Mouse (Mus musculus): ENCODE results near the gene Glp2r. TPM values are rescaled to one million over a fixed set of nuclear protein-coding genes. Genes with fewer than 3 reads are reported as not detected.

Gene Glp2r
- 1 to 10 TPM; 1.4 to 2.0 (median 1.8) TPM for total RNA-seq (2022)

GRCm38 (mm10) chr11:67771053-67771452 lies at the start of gene Glp2r:
Glp2r (minus strand) TSS chr11:67771153.
- DNase-seq (ENCODE audit: low spot score in 2 of 2), result no peak

GRCm38 (mm10) chr11:67820221-67820620 lies 49.3 kb upstream of the Glp2r start:
- DNase-seq (ENCODE audit: low spot score in 2 of 2), result no peak

- no peak for DNase-seq (ENCODE audit: low spot score in 2 of 2)
Measured at GRCm38 (mm10) chr11:67819604-67820003, 48.7 kb upstream of the Glp2r start.

- no peak for DNase-seq (ENCODE audit: low spot score in 2 of 2)
Measured at GRCm38 (mm10) chr11:67811535-67811934, 40.6 kb upstream of the Glp2r start.

- no peak for DNase-seq (ENCODE audit: low spot score in 2 of 2)
Measured at GRCm38 (mm10) chr11:67808051-67808450, 37.1 kb upstream of the Glp2r start.

GRCm38 (mm10) chr11:67806832-67807597 lies 36.1 kb upstream of the Glp2r start:
- no peak for DNase-seq (ENCODE audit: low spot score in 2 of 2)

- no peak for DNase-seq (ENCODE audit: low spot score in 2 of 2)
Measured at GRCm38 (mm10) chr11:67805538-67805937, 34.6 kb upstream of the Glp2r start.

- no peak for DNase-seq (ENCODE audit: low spot score in 2 of 2)
Measured at GRCm38 (mm10) chr11:67801169-67801568, 30.2 kb upstream of the Glp2r start.

GRCm38 (mm10) chr11:67800130-67800723 lies 29.3 kb upstream of the Glp2r start:
- no peak for DNase-seq (ENCODE audit: low spot score in 2 of 2)

GRCm38 (mm10) chr11:67797931-67798330 lies 27.0 kb upstream of the Glp2r start, which contains the start of gene Dhrs7c:
Dhrs7c (plus strand) TSS chr11:67798187.
- DNase-seq (ENCODE audit: low spot score in 2 of 2), result no peak

- DNase-seq (ENCODE audit: low spot score in 2 of 2), result no peak
Measured at GRCm38 (mm10) chr11:67790182-67790581, 19.2 kb upstream of the Glp2r start.

- no peak for DNase-seq (ENCODE audit: low spot score in 2 of 2)
Measured at GRCm38 (mm10) chr11:67774379-67774778, 3.4 kb upstream of the Glp2r start, which contains the start of gene Gsg1l2. Gsg1l2 (plus strand) TSS chr11:67774608.

- peak in 1 of 2 experiments; percentile 66 for DNase-seq (ENCODE audit: low spot score in 2 of 2)
Measured at GRCm38 (mm10) chr11:67772577-67772976, 1.6 kb upstream of the Glp2r start.

GRCm38 (mm10) chr11:67771691-67772090 lies 738 bp upstream of the Glp2r start:
- DNase-seq (ENCODE audit: low spot score in 2 of 2), result no peak

GRCm38 (mm10) chr11:67757373-67758167 lies 13.4 kb downstream of the Glp2r start:
- DNase-seq (ENCODE audit: low spot score in 2 of 2), result no peak

- DNase-seq (ENCODE audit: low spot score in 2 of 2), result no peak
Measured at GRCm38 (mm10) chr11:67756287-67756686, 14.7 kb downstream of the Glp2r start.

GRCm38 (mm10) chr11:67741569-67741968 lies 29.4 kb downstream of the Glp2r start:
- no peak for DNase-seq (ENCODE audit: low spot score in 2 of 2)

- no peak for DNase-seq (ENCODE audit: low spot score in 2 of 2)
Measured at GRCm38 (mm10) chr11:67738846-67739490, 32.0 kb downstream of the Glp2r start.

- no peak for DNase-seq (ENCODE audit: low spot score in 2 of 2)
Measured at GRCm38 (mm10) chr11:67738345-67738744, 32.6 kb downstream of the Glp2r start.

- DNase-seq (ENCODE audit: low spot score in 2 of 2), result peak in 1 of 2 experiments; percentile 44
Measured at GRCm38 (mm10) chr11:67734597-67734996, 36.4 kb downstream of the Glp2r start.

- no peak for DNase-seq (ENCODE audit: low spot score in 2 of 2)
Measured at GRCm38 (mm10) chr11:67733726-67734125, 37.2 kb downstream of the Glp2r start.
